Mouse (Mus musculus): Measurements from ENCODE around the gene Ptch2. TPM values are rescaled to one million over a fixed set of nuclear protein-coding genes. Genes with fewer than 3 reads are reported as not detected.

Gene Ptch2
- total and polyA plus RNA-seq, 3 experiments, result 0.33 TPM; not detected in 2

- TF ChIP-seq NRF1 (IDR thresholded peaks at IDR 0.05; ENCODE audit: insufficient read depth, low read depth, low read length, poor library complexity, severe bottlenecking) (0 out of 2 replicates have a peak, but pooled peaks have one; percentile 6), EP300 (IDR thresholded peaks at IDR 0.05; ENCODE audit: low read depth in 1 of 2, low read length in 2 of 2) (peak; percentile 21 to 57; a peak in 2 of 4 replicates), MYC (IDR thresholded peaks at IDR 0.05; ENCODE audit: low read depth, low read length) (no peak), TBP (IDR thresholded peaks at IDR 0.05; ENCODE audit: low read depth, low read length) (peak; percentile 82), POLR2AphosphoS5 (IDR thresholded peaks at IDR 0.05; ENCODE audit: borderline replicate concordance, low read depth, low read length) (no peak), USF2 (IDR thresholded peaks at IDR 0.05; ENCODE audit: borderline replicate concordance in 1 of 2, insufficient read depth in 1 of 2, low read depth in 1 of 2, low read length in 2 of 2) (no peak), ZMIZ1 (IDR thresholded peaks at IDR 0.05; ENCODE audit: low read depth, low read length) (peak; percentile 65; the same call in 1 of the 2 replicates), CHD2 (IDR thresholded peaks at IDR 0.05; ENCODE audit: low read length) (no peak)
These were observed 40.2 kb downstream of the Ptch2 start (continued) for GRCm38 (mm10) chr4:117136034-117136433.

- Histone ChIP-seq H3K4me1 (ENCODE audit: control insufficient read depth in 1 of 2, insufficient read depth in 2 of 2, low read length in 2 of 2) (peaks cover 5 to 22% of the 10 kb centered on the region in 2 experiments), H3K9ac (ENCODE audit: control insufficient read depth, low read depth, low read length, poor library complexity, severe bottlenecking) (peak overlapping the region; percentile 70), H3K4me3 (ENCODE audit: control insufficient read depth in 1 of 2, insufficient read depth in 1 of 2, low read depth in 2 of 2, low read length in 2 of 2) (peak overlapping the region; percentile 3 to 8; a peak in 2 of 4 replicates)
These were observed 42.7 kb downstream of the Ptch2 start for GRCm38 (mm10) chr4:117138295-117139216.

GRCm38 (mm10) chr4:117139217-117139612 is 43.3 kb downstream of the Ptch2 start:
- no peaks in the 10 kb centered on the region; the same call in 1 of the 2 replicates for H3K79me2 ChIP-seq (ENCODE audit: control insufficient read depth, insufficient read depth, low read length, poor library complexity)
- peak overlapping the region; percentile 70 for H3K9ac ChIP-seq (ENCODE audit: control insufficient read depth, low read depth, low read length, poor library complexity, severe bottlenecking)
- H3K36me3 ChIP-seq (ENCODE audit: control insufficient read depth in 1 of 2, insufficient read depth in 2 of 2, low read length in 2 of 2), result peaks cover 0 to 4% of the 10 kb centered on the region in 2 experiments; a peak in 2 of 4 replicates
- H3K4me3 ChIP-seq (ENCODE audit: control insufficient read depth in 1 of 2, insufficient read depth in 1 of 2, low read depth in 2 of 2, low read length in 2 of 2), result peak overlapping the region; percentile 3 to 8; a peak in 2 of 4 replicates
- DNase-seq (ENCODE audit: low read depth, low spot score), result peak; percentile 88
- H3K4me1 ChIP-seq (ENCODE audit: control insufficient read depth in 1 of 2, insufficient read depth in 2 of 2, low read length in 2 of 2), result peaks cover 5 to 21% of the 10 kb centered on the region in 2 experiments
- peak overlapping the region; percentile 55 for H3K27ac ChIP-seq (ENCODE audit: control insufficient read depth, low read depth, low read length)
- H3K27me3 ChIP-seq (ENCODE audit: control insufficient read depth in 1 of 2, insufficient read depth in 2 of 2, low read length in 2 of 2), result no peaks in the 10 kb centered on the region
- no peaks in the 10 kb centered on the region for H3K9me3 ChIP-seq (replicated peaks; ENCODE audit: insufficient read depth, low read length)
- TF ChIP-seq NELFE (IDR thresholded peaks at IDR 0.05; ENCODE audit: low read depth, low read length), result peak; percentile 32; the same call in 1 of the 2 replicates
- TF ChIP-seq MYC (IDR thresholded peaks at IDR 0.05; ENCODE audit: low read depth, low read length), result peak; percentile 100
- no peak for TF ChIP-seq MAZ (IDR thresholded peaks at IDR 0.05; ENCODE audit: low read depth, low read length)
- TF ChIP-seq BHLHE40 (IDR thresholded peaks at IDR 0.05; ENCODE audit: borderline replicate concordance, low read depth, low read length), result no peak
- no peak for TF ChIP-seq ZKSCAN1 (IDR thresholded peaks at IDR 0.05; ENCODE audit: low read depth, low read length)
- TF ChIP-seq MXI1 (IDR thresholded peaks at IDR 0.05; ENCODE audit: low read depth, low read length), result peak; percentile 99
- TF ChIP-seq KAT2A (conservative IDR thresholded peaks at IDR 0.05; ENCODE audit: low read depth, low read length), result no peak
- TF ChIP-seq ZC3H11A (IDR thresholded peaks at IDR 0.05; ENCODE audit: low read depth, low read length), result peak; percentile 67
- TF ChIP-seq MAX (IDR thresholded peaks at IDR 0.05; ENCODE audit: low read length), result peak; percentile 98
- TF ChIP-seq POLR2AphosphoS5 (IDR thresholded peaks at IDR 0.05; ENCODE audit: borderline replicate concordance, low read depth, low read length), result no peak
- peak; percentile 66 to 89 (median 73) for TF ChIP-seq CTCF (IDR thresholded peaks at IDR 0.05 in 2 of 3, conservative IDR thresholded peaks at IDR 0.05 in 1 of 3; ENCODE audit: control insufficient read depth in 1 of 3, insufficient read depth in 1 of 3, low read depth in 2 of 3, low read length in 3 of 3, poor library complexity in 1 of 3, severe bottlenecking in 1 of 3)
- peak in 1 of 2 experiments; percentile 62; a peak in 1 of 4 replicates for TF ChIP-seq USF2 (IDR thresholded peaks at IDR 0.05; ENCODE audit: borderline replicate concordance in 1 of 2, insufficient read depth in 1 of 2, low read depth in 1 of 2, low read length in 2 of 2)
- TF ChIP-seq SIN3A (IDR thresholded peaks at IDR 0.05; ENCODE audit: low read length), result peak; percentile 96
- TF ChIP-seq SMC3 (IDR thresholded peaks at IDR 0.05; ENCODE audit: low read depth, low read length), result peak; percentile 78
- peak; percentile 72 for TF ChIP-seq TBP (IDR thresholded peaks at IDR 0.05; ENCODE audit: low read depth, low read length)
- no peak for TF ChIP-seq ZNF384 (IDR thresholded peaks at IDR 0.05; ENCODE audit: low read depth, low read length)
- no peak for TF ChIP-seq GABPA (IDR thresholded peaks at IDR 0.05; ENCODE audit: low read depth, low read length)
- TF ChIP-seq USF1 (IDR thresholded peaks at IDR 0.05; ENCODE audit: low read depth, low read length), result peak; percentile 93

More at GRCm38 (mm10) chr4:117138295-117139216, 42.7 kb downstream of the Ptch2 start:
- H3K27me3 ChIP-seq (ENCODE audit: control insufficient read depth in 1 of 2, insufficient read depth in 2 of 2, low read length in 2 of 2), result no peaks in the 10 kb centered on the region
- TF ChIP-seq MAFK (IDR thresholded peaks at IDR 0.05; ENCODE audit: borderline replicate concordance, low read depth, low read length), result no peak
- TF ChIP-seq MYB (IDR thresholded peaks at IDR 0.05; ENCODE audit: low read depth, low read length), result no peak
- no peak for TF ChIP-seq CTCF (IDR thresholded peaks at IDR 0.05 in 2 of 3, conservative IDR thresholded peaks at IDR 0.05 in 1 of 3; ENCODE audit: control insufficient read depth in 1 of 3, insufficient read depth in 1 of 3, low read depth in 2 of 3, low read length in 3 of 3, poor library complexity in 1 of 3, severe bottlenecking in 1 of 3)
- TF ChIP-seq ETS1 (IDR thresholded peaks at IDR 0.05; ENCODE audit: low read depth, low read length), result no peak
- no peak for TF ChIP-seq TCF12 (IDR thresholded peaks at IDR 0.05; ENCODE audit: low read depth, low read length)
- TF ChIP-seq KAT2A (conservative IDR thresholded peaks at IDR 0.05; ENCODE audit: low read depth, low read length), result no peak
- TF ChIP-seq RCOR1 (IDR thresholded peaks at IDR 0.05; ENCODE audit: low read depth, low read length), result no peak
- no peak for TF ChIP-seq JUND (IDR thresholded peaks at IDR 0.05; ENCODE audit: low read depth, low read length)
- peaks cover 0 to 4% of the 10 kb centered on the region in 2 experiments; a peak in 2 of 4 replicates for H3K36me3 ChIP-seq (ENCODE audit: control insufficient read depth in 1 of 2, insufficient read depth in 2 of 2, low read length in 2 of 2)
- H3K9me3 ChIP-seq (replicated peaks; ENCODE audit: insufficient read depth, low read length), result no peaks in the 10 kb centered on the region
- peaks cover 2% of the 10 kb centered on the region for H3K79me2 ChIP-seq (ENCODE audit: control insufficient read depth, insufficient read depth, low read length, poor library complexity)
- H3K27ac ChIP-seq (ENCODE audit: control insufficient read depth, low read depth, low read length), result peak overlapping the region; percentile 55
- no peak for DNase-seq (ENCODE audit: low read depth, low spot score)

Measured in MEL (cell line).